Mouse (Mus musculus) c-Kit-negative CD71-positive TER-119-positive erythroid progenitor cells, embryonic 14.5 days (primary cell): ENCODE results near the gene H2al1m.
"Not testable (repeated sequence)": the region's sequence is repeated elsewhere in the genome, so short reads cannot be mapped to it uniquely, and the experiment has no call there.

Experiments used
- DNase-seq: peaks from one replicate; pipeline ENCODE4 v3.0.0-alpha.2; 2013; ENCODE audit warnings: low read depth, low spot score

Gene H2al1m

GRCm38 (mm10) chrX:9327954-9328353 lies 44.4 kb downstream of the H2al1m start:
- not testable (repeated sequence) for DNase-seq

GRCm38 (mm10) chrX:9332366-9332962 lies 48.9 kb downstream of the H2al1m start:
- not testable (repeated sequence) for DNase-seq

GRCm38 (mm10) chrX:9333035-9333434 lies 49.5 kb downstream of the H2al1m start:
- DNase-seq, result not testable (repeated sequence)
